Mouse (Mus musculus): ENCODE data around the gene 1700123O20Rik.

GRCm38 (mm10) chr14:54646898-54647636, 38.9 kb upstream of the 1700123O20Rik start:
- TF ChIP-seq ZC3H11A (IDR thresholded peaks at IDR 0.05; ENCODE audit: borderline replicate concordance, low read depth, low read length) (no peak), MAFK (IDR thresholded peaks at IDR 0.05; ENCODE audit: insufficient read depth, low read depth, low read length) (no peak), CHD2 (IDR thresholded peaks at IDR 0.05; ENCODE audit: low read depth, low read length) (no peak)
